Mouse (Mus musculus) urinary bladder, adult 18-20 months (tissue): ENCODE results near the gene Phactr4.

Experiments
- DNase-seq, 2 experiments: peaks; one replicate each; pipeline ENCODE4 v3.0.0; 2022; ENCODE audit warnings: low spot score in 2 of 2, mixed read lengths in 2 of 2

The Phactr4 gene

DNA sequence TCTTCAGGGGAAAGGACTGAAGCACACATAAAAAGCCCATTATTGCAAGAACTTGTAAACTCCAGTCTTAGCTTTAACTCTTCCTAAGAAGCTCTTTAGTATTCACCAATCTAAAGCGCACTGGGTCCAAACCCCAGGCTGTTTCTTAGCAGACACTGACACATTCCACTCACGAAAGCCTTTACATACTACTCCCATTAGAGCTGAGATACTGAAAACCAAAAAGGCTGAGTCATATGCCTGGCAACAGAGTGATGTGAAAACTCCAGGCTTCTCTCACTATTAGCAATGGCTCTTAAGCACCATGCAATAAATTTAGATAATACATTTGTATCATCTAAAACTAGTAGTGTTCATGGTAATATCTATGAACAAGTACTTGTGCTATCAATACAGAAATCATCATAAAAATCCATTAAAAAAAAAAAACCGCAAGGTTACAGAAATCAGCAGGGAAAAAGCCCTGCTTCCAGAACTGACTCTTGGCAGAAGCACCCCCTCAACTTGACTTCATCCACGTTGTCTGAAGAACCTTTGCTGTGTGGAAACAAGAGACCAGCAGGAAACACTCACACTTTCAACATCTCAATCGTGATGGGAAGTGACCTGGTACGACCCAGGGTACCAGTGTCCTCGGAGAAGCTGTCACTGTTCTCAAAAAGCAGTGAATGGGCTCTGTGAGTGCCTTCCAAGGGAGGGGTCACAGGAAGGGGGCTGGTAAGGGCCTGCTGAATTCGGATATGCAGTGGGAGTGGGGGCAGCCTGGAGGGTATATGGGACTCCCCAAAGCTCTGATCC, 52.1 kb downstream of the Phactr4 start:
- no peak for DNase-seq

DNA sequence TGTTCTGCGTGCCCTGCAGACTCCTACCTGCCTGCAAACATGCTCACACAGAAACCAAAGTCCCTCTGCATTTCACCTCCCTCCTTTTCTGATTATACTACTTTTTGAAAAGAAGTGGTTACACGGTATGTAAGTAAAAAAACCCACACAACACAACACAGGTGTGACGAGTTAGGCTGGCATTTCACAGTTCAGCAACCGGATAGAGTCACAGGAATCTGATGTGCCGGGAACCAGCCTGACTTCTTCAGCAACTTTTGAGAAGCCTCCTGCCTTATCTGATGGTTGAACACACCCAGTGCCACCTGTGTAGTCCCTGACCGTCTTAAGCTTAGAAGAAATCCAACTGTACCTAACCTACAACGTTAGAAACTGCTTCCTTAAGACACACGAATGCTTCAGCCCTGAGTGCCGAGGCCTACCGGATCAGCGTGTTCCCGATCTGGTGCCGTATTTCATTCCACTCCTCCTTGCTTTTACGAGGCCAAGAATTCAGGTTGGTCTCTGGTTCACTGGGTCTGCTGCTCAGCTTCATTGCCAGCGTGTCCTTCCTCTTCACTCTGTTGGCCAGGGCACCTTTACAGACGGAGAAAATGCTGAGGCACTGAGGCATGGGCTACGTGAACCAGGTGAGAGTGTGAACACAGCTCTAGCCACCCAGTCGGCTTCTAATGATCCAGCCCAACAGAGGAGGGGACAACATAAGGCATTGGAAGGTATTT, 54.6 kb downstream of the Phactr4 start:
- DNase-seq = no peak

DNA sequence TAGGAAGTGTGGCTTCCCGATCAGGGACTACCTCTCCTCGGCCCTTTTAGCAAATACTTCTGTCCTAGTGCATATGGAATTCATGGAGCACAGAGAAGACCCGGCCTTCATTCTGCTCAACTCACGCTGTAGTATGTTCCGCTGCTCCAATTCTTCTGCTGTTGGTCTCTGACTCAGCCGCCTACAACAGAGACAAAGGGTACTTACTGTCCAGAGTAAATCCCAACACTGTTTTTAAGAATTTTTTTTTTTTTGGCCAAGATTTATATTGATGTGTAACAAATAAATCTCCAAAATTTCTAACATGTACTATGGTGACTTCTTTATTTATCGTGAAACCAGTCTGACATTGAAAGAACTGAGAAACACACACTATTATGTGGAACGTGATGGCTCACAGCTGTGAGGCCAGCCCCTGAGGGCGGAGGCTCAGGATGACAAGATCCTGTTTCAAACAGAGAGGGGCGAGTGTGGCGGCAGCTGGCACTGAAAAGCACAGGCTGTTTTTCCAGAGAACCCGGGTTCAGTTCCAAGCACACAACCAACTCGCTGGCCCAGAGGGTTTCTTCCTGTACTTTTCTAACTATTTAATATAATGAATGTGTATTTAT, 56.7 kb downstream of the Phactr4 start:
- DNase-seq = no peak

DNA sequence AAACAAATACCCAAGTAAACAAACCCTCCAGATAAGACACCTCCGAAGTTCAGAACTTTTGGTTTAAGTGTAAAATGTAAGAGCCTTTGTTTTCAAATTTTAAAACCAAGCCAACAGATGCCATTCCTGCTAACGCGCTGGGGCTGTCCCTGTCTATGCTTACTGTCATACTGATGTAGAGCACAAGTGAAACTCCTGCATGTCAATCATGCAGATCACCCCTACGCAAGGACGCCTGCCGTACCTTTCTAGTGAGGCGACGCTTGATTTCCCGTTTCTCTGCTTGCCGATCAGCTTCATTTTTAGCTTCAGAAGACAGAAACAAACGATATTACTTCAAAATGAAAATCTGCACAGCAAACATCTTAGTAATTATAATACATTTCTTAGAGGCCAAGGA, 58.8 kb downstream of the Phactr4 start:
- no peak for DNase-seq

DNA sequence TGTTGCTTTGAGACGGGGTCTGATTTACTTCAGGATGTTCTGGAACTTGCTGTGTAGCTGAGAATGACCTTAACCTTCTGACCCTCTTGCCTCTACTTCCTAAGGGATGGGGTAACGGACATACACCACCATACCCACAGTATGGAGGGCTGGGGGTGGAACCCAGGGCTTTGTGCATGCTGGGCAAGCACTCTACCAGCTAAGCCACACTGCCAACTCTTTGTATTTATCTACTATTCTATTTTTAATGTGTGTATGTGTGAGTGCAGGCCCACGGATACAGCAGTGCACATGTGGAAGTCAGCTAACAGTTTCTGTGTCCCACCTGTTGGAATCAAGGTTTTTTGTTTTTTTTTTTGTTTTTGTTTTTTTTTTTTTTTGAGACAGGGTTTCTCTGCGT, 62.8 kb downstream of the Phactr4 start:
- no peak for DNase-seq

DNA sequence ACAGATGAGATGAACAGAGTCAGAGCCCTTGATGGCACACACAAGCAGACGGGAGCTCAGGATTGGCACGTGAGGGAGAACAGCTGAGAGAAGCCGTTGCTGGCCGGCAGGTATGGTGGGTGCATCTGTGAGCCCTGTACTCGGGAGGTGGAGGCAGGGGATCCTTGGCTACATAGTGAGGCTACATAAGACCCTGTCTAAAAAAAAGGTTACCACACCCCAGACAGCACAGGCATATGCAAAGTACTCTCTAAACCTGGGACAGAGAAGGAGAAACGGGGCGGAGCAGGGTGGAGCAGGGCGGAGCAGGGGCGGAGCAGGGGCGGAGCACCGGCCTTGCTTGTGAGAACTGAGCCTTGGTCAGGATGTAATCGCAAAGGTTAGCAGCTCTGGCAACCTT, 66.1 kb downstream of the Phactr4 start:
- DNase-seq = peak in 1 of 2 experiments; percentile 12

DNA sequence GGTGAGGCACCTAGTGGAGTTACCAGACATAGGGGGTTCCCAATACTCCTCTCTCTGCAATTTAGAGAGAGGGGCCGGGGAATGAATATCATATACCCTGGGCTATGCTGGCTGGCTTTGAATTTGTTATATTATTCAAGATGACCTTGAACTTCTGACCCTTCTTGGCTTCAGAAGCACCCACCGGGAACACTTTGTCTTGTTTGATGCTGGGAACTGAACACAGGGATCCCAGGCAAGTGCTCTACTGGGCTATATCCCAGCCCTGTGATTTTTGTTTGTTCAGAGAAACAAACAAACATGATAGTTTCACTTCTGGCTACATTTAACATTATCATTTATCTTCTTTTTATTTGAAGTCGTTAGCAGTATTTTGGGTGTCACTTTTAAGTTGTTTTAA, 66.9 kb downstream of the Phactr4 start:
- no peak for DNase-seq

DNA sequence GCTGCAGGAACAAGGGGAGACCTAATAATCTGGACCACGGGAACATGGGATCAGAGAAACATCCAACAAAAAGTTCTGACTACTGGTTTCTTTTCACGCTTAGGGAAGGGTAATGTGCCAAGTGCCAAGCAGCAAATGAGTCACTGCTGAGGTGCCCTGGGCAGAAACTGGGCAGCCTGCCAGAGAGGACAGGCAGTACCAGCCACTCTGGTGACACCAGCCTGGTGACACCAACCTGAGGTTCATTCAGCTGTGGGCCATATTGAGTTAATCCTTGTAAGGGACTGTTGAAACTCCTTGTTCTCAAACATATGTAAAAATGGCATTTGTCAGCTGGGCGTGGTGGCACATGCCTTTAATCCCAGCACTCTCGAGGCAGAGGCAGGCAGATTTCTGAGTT, 67.7 kb downstream of the Phactr4 start:
- peak; percentile 30 to 65 for DNase-seq

DNA sequence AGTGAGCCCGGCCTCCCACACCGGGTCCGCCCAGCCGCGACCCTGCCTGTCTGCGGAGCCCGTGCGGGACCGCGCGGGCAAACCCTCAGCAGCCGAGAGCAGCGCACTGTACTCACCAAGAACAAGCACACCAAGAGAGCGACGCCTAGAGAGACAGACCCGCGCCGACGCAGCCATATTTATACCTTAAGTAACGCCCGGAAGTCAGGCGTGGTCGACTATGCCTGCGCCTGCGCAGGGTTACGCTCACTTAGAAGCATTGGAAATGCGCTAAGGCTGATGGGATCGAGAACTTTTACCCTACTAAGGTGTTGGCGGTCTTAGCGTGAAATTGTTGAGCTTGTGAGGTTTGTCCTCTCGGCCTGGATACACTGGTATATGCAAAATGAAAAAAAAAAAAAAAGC, 68.8 kb downstream of the Phactr4 start, which contains the start of gene Rcc1:
Gene Rcc1, minus strand, starts transcription at position 125 of the 405 bp plus-strand sequence.
- DNase-seq = peak; percentile 86 to 88

DNA sequence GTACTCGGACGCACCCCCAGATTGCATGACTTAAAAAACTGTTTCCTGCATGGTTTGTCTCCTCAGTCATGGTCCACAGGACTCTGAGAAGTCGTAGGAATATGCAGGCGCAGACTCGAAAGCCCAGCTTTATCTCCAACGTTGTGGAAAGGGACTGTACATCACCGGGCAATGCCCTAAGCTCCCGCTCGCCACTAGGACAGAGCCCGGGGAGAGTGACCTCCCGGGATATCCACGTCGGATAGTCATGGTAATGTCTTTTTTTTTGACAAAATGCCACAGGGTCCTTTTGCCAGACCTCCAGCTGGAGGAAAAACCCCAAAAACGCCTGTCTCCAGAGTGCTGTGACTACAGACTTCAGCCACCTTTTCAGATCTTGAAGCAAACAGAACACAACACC, 69.5 kb downstream of the Phactr4 start:
- peak in 1 of 2 experiments; percentile 33 for DNase-seq

DNA sequence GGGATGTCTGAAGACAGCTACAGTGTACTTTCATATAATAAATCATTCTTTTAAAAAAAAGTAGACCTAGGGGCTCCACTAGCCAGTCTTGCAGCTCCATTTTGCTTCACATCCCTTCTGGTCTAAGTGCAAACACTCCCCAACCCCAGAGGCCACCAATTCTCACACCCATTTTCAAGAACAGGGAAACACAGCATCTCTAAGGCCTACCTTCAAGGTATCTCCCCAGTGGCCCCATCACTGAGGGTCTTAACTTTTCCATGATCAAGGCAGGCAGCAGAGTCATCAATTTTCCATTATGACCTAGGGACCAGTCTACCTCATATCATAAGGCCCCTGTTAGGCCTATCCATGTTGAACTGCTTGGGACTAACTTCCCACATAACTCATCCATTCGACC, 70.9 kb downstream of the Phactr4 start:
- DNase-seq = no peak

DNA sequence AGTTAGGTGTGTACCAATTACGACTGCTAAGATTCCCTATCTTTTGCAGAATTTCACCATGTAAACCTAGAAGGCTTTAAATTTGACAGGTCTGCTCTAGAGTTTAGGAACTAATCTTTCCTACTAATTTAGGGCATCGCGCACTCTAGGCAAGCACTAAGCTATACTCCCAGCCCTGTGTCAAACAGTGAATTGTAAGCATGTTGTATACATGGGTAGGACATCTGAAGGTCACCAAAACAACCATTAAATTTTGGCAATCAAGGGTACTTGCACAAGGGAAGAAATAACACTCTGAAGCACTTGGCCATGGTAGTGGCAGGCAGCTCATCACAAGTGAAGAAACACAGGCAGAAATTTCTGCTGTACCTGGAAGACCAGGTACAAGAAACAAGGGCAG, 71.4 kb downstream of the Phactr4 start:
- DNase-seq = no peak

DNA sequence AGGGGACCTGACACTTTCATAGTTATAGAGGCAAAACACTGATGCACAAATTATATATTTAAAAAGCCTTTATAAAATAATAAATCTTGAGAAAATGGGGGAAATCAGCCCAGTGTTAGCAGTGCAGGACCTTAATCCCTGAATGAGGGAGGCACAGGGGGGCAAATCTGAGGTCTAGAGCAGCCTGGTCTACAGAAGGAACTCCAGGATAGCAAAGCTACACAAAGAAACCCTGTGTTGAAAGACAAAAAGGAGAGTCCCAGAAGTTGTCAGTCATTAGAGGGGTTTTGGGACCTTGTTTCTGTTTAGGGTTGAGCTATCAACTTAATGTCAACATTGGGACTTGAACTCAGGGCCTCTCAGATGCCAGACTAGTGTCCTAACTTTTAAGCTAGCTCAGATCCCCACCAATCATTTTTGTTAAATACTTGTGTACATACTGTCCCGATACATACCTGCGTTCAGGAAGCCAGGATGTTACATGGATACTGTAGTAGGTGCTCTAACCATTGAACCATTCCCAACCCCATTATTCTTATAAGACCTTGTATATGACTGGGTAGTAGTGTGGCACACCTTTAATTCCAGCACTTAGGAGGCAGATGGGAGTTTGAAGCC, 72.1 kb downstream of the Phactr4 start:
- DNase-seq = no peak

DNA sequence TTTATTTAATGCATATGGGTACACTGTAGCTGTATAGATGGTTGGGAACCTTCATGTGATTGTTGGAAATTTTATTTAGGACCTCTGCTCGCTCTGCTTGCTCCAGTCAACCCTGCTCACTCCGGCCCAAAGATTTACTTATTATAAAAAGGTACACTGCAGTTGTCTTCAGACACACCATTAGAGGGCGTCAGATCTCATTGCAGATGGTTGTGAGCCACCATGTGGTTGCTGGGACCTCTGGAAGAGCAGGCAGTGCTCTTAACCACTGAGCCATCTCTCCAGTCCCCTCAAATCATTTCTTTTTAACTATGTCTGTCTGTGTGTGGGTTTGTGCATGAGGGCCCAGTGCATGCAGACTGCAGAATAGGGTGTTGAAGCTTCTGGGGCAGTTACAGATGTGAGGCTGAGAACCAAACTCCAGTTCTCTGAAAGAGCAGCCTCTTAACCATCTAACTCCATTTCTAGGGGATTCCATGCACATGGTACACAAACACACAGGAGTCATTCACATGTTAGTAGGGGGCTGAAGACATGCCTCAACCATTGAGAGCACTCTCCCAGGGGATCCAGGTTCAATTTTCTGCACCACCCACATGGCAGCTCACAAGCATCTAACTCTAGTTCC, 72.7 kb downstream of the Phactr4 start:
- no peak for DNase-seq

DNA sequence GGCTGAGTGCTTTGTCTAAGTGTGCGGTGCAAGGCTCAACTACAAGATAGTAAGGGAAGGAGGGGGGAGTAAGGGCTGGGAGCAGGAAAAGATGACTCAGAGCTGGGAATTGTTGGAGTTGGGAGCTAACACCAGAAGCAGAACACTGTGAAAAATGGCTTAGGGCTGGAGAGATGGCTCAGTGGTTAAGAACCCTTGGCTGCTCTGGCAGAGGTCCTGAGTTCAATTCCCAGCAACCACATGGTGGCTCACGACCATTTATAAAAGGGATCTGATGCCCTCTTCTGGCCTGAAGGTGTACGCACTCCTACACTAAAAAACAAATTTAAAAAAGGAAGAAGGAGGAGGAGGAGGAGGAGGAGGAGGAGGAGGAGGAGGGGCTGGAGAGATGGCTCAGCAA, 75.6 kb downstream of the Phactr4 start:
- no peak for DNase-seq

DNA sequence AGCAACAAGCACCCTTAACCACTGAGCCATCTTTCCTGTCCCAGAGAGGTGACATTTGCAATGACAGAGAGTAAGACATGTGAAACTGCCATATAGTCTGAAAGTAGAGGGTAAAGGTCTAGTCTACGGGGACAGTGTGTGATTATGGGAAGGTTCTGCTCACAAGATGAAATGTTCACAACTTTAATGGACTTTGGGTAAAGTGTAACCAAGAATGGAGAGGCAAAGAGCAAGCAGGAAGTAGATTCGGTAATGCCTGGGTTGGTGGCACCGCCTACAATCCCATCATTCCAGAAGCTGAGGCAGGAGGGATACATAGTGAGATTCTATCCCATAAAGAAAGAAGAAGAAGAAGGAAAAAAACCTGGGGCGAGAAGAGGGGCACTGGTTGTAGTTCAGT, 76.0 kb downstream of the Phactr4 start:
- DNase-seq = no peak

DNA sequence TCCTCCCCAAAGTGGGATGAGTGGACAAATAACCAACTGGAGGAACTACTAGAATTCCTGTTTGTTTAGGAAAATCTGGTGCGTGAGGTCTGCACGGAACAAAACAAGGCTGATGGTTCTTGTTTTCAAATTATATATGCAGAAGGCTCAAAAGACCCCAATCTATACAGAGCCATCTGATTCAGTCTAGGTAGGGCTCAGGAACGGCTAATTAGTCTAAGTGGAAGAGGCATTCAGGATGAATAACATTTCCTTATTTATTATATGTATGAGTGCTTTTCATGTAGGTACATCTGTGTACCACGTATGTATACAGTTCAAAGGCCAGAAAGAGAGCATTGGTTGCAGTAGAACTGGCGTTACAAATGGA, 76.5 kb downstream of the Phactr4 start:
- DNase-seq = no peak

DNA sequence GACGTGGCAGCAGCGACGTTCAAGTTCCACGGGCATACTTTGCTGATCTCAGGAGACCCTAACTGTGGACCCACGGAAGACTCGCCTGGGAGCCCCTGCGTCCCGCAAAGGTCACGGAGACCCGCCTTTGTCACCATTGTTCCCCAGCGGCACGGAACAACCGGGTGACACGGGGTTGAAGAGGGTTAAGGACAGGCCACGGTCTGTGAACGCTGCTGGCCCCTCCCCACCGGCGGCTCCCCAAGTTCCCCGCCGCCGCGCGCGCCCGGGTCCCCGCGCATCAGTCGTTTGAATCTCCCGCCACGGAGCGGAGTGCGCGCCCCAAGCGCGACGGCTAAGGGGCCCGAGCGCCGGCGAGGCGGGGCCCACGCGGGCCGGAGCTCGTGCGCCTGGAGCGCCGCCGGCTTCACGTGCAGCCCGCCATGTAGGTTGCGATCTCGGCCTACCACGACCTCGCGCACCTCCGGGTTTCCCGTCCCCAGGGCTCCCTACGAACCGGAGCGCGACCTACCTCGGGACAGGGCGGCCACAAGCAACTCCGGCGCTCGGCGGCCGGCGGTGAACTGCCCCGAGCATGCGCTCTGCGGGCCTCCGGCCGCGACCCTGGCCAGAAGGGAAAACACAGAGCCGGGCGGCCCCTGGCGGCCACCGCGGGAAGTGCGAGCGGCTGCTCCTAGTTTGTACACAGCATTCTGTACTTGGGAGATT, 77.0 kb downstream of the Phactr4 start:
- peak; percentile 89 to 96 for DNase-seq

DNA sequence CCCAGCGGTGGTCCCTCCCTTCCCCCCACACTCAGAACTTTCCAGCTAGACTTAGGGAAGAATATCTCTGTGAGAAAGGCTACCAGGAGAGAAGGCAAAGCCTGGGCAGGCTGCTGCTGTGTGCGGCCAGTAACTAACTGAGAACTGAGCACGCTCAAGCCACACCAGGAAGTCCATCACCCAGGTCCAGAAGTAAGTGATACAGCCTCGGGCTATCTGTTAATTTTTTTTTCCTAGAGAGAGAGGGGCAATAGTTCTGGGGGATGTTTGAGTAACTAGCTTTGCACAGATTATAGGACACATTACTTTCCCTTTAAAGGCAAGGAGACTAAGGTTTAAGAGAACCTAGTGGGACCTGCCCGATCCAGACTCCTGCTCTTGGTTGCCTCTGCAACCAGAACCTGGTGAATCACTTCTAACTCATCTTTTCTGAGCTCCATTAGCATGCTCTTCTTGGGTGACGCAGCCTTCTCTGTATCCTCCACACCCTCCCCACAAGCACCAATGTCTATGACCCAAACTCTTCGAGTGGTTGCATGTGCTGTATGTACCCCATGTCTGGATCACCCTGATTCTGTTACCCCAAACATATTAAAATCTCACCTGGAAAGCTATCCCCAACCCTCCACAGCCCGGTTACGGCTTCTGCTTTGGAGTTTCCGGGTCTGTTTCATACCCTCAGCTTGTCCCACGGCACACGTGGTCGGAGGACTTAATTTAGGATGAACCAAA, 77.7 kb downstream of the Phactr4 start:
- no peak for DNase-seq

DNA sequence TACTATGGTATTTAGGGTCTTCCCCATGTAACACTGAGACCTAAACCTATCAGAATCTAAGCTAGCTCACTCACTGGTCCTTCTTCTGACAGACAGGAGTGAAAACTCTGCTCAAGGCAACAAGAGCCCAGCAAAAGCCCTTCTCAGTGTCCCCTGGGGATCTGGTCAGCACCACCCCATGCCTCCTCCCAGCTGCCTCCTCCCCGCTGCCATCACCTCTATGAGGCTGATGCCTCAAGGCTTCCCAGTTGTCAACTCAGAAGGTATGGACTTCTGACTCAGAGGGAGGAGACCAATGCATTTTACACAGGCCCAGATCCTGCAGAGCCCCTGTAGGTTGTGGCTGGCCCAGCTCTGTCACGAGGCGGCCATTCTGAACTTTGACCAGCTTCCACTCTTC, 80.8 kb downstream of the Phactr4 start:
- no peak for DNase-seq

DNA sequence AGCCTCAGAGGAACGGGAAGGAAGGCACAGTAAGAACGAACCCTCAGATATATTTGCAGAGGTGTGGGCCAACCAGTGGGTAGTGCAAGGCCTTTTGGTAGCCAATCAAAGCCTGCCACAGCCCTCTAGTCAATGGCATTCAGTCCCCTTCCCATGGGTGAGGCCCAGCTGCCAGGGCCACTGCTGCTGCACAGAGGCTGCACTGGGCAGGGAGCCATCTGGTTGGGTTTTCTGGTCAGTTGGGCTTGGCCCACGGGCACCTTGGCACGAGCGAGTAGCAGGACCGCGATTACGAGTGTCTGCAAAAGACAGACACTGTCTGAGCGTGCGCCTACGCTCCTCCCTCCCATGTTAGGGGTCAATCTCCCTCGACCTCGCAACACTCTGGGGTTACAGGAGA, 83.3 kb downstream of the Phactr4 start:
- no peak for DNase-seq
